Mouse (Mus musculus): ENCODE data around the gene Olfr1234.

Gene Olfr1234

GRCm38 (mm10) chr2:89364765-89365164, at the start of gene Olfr1234:
Gene Olfr1234, minus strand, starts transcription at chr2:89364865.
- DNase-seq (ENCODE audit: low spot score), result no peak

DNA sequence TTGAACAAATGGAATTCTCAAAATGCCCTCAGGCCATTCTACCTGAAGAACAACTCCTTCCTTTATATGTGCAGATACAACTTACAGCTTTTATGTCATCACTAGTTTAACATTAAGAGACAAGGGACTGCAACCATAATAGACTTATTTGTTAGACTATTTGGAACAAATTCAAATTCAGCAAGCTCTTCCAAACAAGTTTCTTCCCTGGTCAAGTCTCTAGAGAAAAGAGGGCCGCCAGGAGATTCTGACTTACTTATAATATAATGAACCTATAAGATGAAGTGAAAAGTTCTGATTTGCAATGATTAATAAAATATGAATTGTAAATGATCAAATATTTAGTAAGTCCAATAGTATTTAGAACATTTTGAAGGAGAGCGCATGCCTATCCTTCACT, 44.9 kb upstream of the Olfr1234 start, which contains the start of gene Olfr1238:
Olfr1238 (minus strand) TSS at position 101 of the 400 bp plus-strand sequence.
- no peak for DNase-seq (ENCODE audit: low spot score)

DNA sequence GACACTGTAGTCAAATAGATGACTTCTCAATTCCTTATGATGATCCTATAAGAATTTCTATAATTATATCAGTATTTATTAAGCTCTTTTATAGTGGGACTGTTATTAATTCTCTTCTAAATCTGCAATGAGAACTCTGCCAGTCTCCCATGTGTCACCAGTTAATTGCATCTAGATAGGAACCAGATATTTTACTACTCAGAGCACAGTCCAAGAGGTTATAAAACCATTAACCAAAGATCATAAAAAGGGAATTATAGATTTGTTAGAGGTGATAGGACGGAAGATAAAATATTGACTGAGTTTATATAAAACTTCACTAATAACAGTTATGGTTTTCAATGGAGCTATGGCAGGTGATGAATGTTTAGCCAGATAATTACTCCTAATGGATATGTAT, 36.2 kb upstream of the Olfr1234 start:
- no peak for DNase-seq (ENCODE audit: low spot score)

GRCm38 (mm10) chr2:89342298-89342697, 22.4 kb downstream of the Olfr1234 start, which contains the start of gene Olfr1233:
Gene Olfr1233, minus strand, starts transcription at chr2:89342398.
- DNase-seq (ENCODE audit: low spot score), result no peak

- no peak for DNase-seq (ENCODE audit: low spot score)
These were observed 35.1 kb downstream of the Olfr1234 start, which contains the start of gene Olfr1232 for GRCm38 (mm10) chr2:89329575-89329974. Gene Olfr1232, minus strand, starts transcription at chr2:89329675.

All from MN1 (cell line).